Mouse (Mus musculus) kidney, adult 18-20 months (tissue): ENCODE data around the gene Hdac5.

Source experiments
- DNase-seq: peaks from one replicate; pipeline ENCODE4 v3.0.0; 2021

Gene Hdac5

DNA sequence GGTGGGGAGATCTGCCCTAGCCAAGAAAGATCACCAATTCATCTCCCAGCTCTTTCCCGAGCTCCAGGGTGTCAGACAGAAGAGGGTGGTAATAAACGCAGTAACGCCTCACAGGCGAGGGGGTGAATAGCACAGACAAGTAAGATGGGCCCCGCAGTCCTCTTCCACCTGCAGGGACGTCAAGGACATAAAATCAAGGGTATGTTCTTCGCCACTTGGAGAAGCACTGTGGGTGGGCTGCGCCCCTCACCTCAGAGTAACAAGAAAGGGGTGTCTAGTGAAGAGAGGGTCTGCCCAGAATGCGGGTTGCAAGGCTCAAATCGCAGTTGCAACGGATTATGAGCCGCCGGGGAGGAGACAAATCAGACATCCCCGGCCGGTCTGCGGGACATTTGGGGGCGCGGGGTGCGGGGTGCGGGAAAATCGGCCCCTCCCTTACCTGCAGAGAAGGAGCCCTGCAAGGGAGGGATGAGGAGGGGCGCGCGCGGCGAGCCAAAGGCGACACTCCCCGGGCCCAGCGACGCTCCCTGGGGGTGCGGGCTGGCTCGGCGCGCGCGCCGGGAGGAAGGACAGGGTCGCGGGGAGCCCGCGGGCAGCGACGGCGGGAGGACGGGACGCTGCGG lies 524 bp downstream of the Hdac5 start:
- DNase-seq: peak; percentile 39

DNA sequence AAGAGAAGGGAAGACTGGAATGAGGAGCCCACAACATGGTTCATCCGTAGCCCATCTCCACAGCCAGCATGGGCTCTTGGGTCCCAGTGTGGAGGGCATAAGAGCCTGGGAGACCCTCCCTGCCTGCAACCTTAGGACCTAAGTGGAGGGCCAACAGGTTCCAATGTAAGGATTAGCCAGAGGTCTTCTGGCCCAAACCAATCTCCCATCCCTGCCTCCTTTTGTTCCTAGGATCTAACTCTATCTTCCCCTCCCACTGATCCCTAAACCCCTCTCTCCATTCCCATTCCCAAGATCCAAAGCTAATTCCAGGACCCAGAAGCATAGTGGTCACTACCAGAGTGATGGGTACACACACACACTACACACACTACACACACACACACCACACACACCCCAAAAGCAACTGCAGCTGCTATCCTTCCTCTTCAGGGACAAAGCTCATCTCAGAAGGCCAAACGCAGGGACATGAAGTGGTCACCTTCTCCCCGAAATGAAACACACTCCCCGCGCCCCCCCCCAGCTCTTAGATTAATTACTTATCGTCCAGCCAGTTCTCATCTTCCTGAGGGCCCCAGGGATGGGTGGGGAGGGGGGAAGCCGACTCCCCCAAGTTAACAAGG lies 1.2 kb downstream of the Hdac5 start:
- DNase-seq: no peak

DNA sequence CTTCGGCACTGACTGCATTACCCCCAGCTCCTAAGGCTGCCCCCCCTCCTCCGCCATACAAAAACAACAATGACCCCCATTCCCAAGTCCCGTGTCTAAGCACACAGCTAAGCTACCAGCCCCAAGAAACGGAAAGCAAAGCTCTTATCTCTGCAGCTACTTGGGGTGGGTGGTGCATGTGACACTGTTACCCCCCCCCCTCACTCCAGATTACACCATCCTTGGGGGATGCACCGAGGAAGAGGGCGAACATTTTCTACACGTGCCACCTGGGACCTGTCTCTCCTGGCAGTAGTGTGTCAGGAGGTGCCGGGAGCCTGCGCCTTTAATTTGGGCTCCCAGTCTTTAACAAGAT lies 1.8 kb downstream of the Hdac5 start:
- DNase-seq: no peak

DNA sequence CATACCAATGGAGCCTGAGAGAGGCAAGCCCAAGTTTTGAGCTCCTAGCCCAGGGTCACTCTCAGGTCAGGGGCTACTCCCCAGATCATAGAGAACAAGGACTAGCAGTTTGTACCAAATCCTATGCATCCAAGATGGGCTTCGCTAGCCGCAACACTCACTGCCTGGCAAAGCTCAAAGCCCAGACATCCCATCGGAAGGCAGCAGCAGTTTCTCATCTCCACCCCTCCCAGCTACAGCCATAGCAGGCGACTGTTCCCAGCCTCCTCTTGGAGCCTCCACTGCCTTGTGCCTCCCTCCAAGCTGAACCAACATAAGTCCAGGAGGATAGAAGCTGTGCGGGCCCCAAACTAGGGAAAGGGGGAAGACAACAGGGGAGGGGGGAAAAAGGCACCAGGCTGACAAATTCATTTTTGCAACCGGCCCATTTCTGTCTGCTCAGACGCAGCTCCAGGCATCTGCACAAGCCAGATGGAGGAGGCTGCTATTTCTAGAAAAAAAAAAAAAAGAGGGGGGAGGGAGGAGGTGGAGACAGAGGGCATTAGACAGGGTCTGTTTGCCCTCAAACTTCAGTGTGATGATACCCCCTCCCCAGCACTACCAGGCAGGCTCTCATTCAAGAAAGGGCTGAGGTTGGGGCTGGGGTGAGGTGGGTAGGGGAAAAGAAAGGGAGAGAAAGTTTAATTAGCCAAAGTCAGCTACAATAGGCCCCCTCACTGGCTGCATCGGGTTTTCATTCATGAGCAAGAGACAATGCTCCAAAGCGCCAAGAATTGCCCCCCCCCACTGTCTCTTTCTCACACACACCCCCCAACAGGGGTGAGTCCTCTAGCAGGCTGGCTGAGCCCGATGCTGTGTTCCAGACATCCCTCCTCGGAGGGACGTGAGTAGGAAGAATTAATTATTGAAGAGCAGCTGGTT lies 2.4 kb downstream of the Hdac5 start:
- DNase-seq: no peak

DNA sequence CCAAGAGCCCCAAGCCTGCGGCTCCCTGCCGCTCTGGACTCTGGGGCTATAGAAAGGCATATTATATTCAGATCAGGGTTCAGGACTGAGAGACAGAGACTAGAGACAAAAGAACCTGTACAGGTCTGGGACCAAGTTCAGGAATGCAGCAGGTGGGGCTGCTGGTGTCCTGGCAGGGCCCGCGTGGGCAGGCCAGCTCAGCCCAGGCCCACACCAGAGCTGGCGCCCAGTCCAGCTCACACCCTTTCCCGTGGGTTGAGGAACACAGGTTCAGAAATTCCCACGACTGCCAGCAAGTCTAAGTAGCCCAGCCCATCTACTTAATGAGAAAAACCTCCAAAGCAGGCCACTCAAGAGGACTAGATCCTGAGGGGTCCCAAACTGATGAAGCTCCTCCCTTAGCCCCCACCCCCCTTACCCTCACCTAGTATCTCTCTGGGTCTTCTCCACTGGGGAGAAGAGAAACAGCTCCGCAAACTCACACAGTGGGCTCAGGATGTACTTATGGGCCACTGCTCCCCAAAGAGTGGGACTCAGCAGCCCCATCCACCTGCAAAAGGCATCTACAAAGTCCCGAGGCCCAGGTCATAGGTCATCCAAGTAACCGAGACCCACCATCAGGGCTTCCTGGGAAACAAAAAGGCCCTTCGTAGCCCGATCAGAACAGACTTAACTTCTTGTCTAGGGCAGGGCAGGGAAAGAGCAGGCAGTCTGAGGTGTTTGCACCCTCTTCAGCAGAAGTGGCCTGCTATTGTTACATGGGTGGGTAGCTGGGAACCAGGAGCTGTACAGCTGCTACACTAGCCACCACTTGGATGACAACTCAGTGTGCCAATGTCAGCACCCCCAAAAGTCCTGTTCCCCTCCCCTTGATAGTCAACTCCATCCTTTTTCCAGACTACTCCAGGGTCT lies 3.6 kb downstream of the Hdac5 start:
- no peak for DNase-seq

DNA sequence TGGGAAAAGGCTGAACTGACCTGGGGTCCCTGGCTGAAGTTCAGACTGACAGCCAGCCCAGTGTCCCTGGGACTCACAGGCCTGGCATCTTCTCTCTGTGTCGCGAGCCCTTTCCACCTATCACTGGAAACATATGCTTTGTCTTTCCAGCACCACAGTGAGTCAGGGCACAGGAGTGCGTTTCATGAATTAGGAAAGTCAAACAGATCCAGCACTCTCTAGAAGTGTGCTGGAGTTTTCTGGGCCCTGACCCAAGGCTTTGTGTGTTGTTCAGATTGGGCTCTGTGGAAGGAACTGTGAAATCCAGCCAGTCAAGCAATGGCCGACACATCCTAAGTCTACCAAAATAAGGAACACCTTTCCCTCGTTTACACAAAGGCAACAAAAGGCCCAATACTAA lies 4.7 kb downstream of the Hdac5 start:
- no peak for DNase-seq

DNA sequence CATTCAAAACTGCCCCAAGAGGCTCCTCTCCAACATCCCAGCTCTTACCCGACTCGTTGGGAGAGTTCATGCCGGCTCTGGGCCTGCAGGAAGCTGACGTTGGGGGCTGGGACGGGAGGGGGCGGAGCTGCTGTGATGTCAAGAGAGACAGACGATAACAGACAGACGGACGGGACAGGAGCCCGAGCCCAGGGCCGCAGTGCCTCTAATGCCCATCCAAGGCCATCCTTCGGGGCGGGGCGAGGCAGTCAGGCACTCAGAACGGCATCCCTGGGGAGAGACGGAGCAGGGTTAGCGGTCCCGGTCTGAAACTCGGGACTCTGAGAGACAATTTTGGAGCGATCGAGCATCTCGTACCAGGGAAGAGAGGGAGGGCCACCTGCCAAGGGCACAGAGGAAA lies 5.3 kb downstream of the Hdac5 start:
- no peak for DNase-seq

DNA sequence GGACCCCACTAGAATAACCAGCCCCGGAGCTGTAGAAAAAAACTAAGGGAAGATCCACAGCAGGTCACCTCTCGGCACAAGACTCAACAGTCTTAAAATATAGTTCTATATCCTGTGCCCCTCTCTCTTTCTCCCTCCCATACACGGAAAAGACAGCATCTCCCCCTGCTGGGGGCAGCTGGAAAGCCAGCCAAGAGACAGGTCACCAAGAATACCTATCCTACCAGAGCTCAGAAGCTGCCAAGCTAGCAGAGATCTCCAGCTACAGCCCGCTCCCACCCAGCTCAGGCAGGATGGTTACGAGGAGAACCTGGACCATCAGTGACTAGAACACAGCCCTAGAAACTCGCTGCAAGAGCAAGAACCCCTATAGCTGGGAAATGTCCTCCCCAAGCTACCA lies 6.8 kb downstream of the Hdac5 start:
- peak; percentile 58 for DNase-seq

DNA sequence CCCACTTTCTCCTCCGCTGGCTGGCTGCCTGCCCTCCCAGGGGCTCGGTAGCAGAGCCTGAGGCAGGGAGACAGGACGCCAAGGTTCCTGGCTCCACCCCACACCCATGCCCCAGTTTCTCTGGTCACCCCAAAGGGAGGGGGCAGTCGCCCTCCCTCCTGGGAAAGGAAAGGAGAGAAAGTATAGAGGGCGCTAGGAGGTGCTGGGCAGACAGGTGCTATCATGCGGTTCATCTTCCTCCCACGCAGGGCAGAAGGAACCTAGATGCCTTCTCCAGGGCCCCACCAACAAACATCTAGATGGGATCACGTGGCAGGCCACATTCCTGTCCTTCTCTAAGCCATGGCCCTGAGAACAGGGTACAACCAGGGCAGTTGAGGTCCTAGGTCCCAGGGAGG lies 8.0 kb downstream of the Hdac5 start:
- DNase-seq: peak; percentile 51

DNA sequence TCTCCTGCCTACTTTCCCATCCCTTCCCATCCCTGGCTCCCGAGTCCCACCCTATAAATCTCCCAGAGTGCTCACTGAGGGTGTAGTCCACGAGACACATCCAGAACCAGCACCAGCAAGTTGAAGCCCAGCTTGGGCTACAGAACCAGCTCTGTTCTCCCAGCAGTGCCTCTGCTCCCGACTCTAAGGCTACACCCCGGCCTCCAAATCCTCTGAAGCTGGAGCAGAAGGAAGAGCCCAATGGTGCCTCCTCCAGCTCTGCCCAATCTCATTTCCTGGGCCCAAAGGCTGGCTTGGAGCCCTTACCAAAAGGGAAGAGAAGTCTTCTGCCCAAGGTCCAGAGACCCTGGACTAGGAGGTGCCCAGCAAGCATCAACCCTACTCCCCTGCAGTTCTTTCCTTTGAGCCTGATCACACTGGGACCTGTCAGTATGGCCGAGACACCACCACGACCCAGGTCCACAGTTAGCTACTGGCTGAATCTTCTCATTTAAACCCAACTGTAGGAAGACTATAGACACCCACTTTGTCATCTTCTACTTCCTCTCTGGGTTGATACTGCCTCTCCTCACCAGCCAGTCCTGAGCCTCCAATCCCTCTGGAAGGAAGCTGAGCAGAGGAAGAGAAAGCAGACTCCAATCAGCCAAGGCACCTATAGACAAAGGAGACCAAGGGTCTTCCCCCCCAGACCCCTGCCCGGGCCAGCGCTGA lies 8.6 kb downstream of the Hdac5 start:
- DNase-seq: no peak

DNA sequence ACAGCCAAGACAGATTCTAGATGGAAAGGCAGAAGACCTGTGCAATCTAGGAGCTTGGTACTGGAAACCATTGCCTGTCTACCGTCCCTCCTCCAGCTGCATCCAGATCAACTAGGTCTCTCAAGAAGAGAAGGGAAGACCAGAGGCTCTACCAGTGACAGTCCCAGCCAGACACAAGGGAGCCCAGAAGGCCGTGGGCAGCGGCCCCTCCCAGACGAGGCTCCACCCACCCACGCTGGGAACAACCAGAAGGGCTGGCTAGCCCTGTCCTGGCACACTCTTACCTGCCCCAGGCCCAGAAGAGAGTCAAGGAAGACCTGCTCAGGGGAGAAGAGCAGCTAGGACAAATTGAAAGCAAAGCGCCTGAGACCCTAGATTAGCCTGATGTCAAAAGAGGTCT lies 9.5 kb downstream of the Hdac5 start:
- no peak for DNase-seq

DNA sequence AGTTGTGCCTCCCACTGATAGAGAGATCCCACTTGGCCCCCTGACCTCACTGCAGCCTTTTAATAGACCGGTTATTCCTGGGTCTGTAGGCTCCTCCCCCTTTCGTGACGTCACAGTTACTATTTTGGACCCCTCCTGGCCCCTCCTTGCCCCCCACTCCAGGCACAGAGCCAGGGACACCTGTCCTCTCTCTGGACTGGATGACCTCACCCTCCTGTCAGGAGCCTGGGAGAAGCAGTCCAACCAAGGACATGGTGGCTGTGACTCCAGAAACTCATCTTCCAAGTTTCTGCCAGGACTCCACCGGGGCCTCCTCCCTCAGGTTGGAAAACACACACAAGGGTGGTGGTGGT lies 10.0 kb downstream of the Hdac5 start:
- DNase-seq: no peak

DNA sequence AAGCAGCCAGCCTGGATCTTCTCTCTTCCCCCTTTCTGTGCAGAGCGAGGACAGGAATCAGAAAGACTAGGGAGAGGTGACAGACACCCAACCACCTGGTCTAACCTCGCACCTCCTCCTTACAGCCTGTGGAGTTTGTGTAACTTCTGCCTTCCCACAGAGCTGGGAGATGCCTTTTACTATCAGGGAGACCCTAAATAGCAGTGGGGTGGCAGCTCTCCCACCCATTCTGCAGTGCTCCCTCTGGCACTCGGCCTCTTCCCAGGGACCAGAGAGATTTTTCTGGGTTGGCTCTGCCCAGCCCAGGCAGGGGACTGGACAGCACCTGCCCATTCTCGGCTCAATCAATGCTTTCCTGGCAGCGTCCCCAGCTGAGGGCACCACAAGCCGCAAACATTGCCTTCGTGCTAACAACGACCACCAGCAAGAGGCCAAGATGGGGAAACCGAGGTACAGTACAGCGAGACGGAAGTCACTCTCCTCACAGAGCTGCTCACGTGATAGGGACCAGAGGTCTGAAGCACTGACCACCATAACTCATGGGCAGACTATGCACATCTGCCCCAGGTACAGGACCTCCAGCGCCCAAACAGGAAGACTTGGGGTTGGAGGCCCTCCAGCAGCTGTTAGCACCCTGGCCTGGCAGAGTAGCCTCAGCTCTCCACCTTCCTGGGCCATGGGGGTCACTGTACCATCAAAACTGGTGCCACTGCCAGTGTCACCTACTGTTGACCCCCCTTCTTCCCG lies 10.5 kb downstream of the Hdac5 start:
- DNase-seq: no peak

DNA sequence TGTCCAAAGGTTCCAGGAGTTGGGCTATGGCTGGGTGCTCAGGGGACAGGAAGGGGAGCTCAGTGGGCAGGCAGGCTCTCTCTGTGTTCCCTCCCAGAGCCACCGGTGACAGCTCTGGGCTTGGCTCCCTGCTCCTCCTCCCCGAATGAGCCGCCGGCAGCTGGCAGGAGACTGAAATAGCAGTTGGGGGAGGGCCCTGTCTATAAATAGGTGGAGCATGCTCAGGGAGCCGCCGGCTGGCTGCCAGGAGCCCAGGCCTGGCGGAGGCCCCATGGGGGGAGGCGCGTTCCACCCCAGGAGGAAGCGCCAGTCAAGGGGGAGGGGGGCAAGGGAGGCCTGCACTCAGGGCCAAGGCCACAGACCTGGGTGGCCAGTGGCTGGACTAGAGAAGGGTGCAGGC lies 11.2 kb downstream of the Hdac5 start:
- DNase-seq: peak; percentile 97

DNA sequence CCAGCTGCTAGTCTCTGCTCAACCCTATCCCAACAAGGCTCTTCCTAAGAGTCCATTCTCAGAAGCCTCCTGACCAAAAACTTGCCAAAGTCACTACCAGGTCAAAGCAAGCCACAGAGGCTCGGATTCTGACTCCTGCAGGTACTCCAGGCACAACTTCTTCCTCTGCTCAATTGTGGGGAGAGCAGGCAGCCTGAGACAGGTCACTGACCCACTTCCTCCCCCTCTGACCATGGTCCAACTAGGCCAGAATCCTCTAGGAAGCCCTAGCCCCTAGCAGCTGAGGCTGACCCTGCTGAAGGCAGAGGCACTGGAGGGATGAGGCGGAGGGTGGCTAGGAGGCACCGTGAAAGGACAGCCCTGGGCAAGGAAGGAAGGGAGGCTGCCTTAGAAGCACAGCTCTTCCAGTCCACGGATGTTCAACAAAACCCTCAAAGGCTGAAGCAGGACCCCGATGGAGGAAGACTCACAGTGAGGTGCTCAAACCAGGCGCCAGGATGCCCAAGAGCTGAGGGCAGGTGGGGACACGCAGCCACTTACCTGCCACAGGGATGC lies 12.0 kb downstream of the Hdac5 start:
- DNase-seq: peak; percentile 33

DNA sequence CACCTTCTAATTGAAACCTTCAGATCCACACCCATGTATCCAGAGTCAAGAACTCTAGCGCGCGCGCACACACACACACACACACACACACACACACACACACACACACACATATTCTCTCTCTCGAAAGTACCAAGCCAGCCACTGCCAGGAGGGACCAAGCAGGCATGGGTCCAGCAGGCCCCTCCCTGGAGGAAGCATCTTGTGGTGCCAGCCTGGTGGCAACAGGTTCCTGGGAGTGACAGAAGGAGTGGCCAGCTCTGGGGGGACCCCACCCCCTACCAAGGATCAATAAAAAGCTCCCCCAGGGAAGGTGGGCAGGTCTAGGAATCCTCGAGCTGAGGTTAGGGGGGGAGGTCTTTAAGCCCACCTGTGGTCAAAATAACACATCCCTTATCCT lies 12.6 kb downstream of the Hdac5 start:
- DNase-seq: no peak

DNA sequence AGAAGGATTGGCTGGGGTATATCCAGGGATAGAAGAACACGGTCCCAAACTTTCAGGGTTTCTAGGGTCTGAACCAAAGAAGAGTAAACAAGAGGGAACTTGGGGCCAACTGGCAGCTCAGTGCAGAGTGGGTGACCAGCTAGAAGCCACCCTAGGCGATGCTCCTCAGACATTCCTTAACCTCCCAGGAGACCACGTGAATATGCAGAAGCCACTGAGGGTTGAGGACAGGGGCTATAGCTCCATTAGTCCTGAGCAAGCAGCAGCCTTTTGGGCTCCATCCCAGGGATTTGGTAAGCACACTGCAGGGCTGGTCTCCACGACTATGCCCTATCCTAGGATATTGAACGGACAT lies 13.1 kb downstream of the Hdac5 start:
- no peak for DNase-seq

DNA sequence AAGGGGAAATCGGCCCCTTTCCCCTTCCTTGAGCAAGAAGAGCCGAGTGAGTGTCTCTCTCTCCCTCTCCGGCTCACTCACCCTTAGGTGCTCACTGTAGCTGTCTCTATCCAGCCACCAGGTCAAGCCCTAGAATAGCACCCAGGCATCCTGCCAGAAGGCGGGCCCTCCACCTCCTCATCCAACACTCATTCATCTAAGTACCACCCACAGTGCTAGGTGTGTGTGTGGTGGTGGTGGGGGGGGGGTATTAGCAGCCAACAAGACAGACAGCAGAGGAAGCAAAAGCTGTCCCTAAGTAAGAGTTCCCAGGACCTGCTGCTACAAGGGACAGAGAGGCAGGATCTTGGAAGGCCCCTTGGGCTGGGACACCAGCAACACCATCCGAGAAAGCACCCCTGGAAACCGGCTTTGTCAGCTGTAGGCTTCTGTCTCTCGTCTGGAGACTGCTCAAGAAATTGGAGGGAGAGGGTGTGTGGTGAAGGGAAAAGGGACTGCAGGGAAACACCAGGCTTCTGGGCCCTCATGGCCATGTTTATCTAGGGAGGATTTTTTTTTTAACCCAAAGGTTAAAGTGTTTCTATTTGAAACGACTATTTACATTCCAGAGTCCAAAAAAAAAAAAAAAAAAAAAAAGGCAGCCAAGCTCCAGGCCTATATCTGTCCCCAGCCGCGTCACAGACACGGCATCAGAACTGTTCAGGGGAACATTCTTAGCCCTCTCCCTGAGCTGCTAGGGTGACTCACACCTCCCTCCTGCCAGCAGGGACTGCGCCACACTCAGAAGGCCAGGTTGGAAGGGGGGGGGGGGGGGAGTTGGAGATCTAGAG lies 13.7 kb downstream of the Hdac5 start:
- peak; percentile 78 for DNase-seq

DNA sequence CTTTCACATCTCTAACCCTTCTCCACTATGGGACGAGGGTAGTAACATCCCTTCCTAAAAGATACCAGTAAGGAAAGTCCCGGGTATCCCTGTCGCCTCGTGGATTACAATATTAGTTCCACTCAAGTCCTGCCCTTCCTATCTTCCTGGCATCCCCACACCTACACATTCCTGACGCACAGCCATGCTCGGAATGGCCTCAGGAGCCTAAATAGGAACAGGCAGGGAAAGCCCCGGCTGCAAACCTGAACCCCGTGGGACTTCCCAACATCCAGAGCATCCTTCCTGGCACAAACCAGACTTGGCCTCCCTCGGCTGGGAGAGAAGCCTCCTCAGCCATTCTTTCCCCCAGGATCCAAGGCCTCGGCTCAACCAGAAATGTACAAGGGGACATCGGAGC lies 14.5 kb downstream of the Hdac5 start:
- DNase-seq: no peak

DNA sequence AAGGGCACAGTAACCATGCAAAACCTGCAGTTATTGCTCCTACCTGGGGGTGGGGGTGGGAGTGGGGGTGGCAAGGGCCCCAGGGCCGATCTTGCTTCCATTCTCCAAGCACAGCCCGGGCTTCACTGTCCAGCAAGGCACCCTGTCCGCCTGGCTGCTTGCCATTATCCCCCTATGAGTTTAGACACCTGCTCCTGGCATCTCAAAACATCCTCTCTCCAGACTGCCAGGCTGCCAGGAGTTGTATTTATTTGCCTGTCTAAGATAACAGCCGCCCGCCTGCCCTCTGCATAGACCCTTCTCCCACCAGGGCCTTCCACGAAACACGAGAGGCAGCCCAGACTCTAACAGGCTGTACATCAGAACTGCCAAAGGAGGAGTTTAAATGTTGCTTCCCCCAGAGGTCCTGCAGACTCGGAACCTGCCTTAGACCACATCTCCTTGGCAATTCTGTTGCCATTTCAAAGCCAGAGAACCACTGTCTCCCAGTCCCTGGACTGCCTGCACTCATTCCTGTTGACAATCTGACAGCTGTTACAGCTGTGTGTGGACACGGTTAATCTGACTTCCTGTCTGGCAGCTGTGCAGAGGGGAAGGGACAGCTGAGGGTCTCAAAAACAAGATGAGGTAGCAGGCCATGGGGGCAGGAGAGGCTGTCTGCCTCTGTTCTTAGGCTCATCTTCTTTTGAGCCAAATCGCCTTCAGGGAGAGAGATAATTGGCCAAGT lies 15.4 kb downstream of the Hdac5 start:
- DNase-seq: no peak
